Comparison of ENCODE assay signal across 29 mouse cellular contexts in the genomic region with DNA sequence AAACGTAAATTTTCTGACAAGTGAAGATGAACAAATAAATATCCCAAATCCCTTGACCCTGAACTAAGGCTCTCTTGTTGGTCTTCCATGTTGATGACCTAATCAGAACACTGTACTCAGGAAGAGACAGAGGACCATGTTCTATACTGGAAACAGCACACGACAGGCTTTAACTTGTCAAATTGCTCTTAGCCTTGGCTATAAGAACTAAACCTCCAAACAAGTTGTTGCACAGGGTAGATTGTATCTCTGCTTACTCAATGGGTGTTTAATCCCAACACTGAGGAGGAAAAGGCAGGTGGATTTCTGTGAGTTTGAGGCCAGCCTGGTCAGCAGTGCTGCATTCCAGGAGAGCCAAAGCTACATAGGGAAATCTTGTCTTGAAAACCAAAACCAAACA.
"Had no signal": no experiment of that assay in that cellular context is flagged by ENCODE, and none has a peak within 500 bp of the region (broad histone marks: within the 10 kb centered on the region; RNA-seq: fewer than 3 reads in every experiment).

No protein-coding gene starts in this region.

- H3K4me2 ChIP-seq: embryonic facial prominence, embryonic 12.5 days; embryonic facial prominence, embryonic 13.5 days; embryonic facial prominence, embryonic 15.5 days; forebrain, embryonic 12.5 days; forebrain, embryonic 15.5 days had no signal

- H3K4me3 ChIP-seq: embryonic facial prominence, embryonic 10.5 days; embryonic facial prominence, embryonic 12.5 days; embryonic facial prominence, embryonic 13.5 days; embryonic facial prominence, embryonic 15.5 days; erythroblast, embryonic 14.5 days; forebrain, embryonic 10.5 days; forebrain, embryonic 12.5 days; forebrain, embryonic 15.5 days; gastrocnemius, adult 2 months; heart, adult 2 months; heart, embryonic 10.5 days had no signal

- H3K36me3 ChIP-seq: embryonic facial prominence, embryonic 10.5 days; embryonic facial prominence, embryonic 12.5 days; embryonic facial prominence, embryonic 13.5 days; embryonic facial prominence, embryonic 15.5 days; forebrain, embryonic 10.5 days; forebrain, embryonic 12.5 days; forebrain, embryonic 15.5 days; heart, embryonic 10.5 days had no signal

- ATAC-seq: forebrain, embryonic 14.5 days; forebrain, embryonic 15.5 days; forebrain, embryonic 16.5 days; forebrain, postnatal 0 days had no signal

- H3K27ac ChIP-seq: embryonic facial prominence, embryonic 10.5 days; embryonic facial prominence, embryonic 12.5 days; embryonic facial prominence, embryonic 15.5 days; forebrain, embryonic 10.5 days; forebrain, embryonic 12.5 days; forebrain, embryonic 15.5 days; gastrocnemius, adult 2 months; heart, adult 2 months; heart, embryonic 10.5 days had no signal

- H3K9ac ChIP-seq: embryonic facial prominence, embryonic 12.5 days; embryonic facial prominence, embryonic 13.5 days; embryonic facial prominence, embryonic 15.5 days; forebrain, embryonic 12.5 days; forebrain, embryonic 15.5 days; forebrain, postnatal 0 days had no signal

- DNase-seq: cerebellum, adult 2 months; cerebellum, adult 8-10 months; cerebellum, adult 9-10 months; cerebellum, adult 9-11 months; cerebellum, postnatal 10 days; cerebellum, postnatal 14 days; cerebellum, postnatal 25 days; cerebellum, postnatal 36 days; embryo, embryonic 11 days; forebrain, postnatal 0 days; gastrocnemius, adult 2 months; gastrocnemius, postnatal 10 days; gastrocnemius, postnatal 14 days; gastrocnemius, postnatal 25 days; gastrocnemius, postnatal 36 days; heart, adult 11 months; heart, adult 18-20 months; heart, adult 2 months had no signal

- H3K27me3 ChIP-seq: embryonic facial prominence, embryonic 12.5 days; embryonic facial prominence, embryonic 13.5 days; embryonic facial prominence, embryonic 15.5 days; forebrain, embryonic 12.5 days; forebrain, embryonic 15.5 days had no signal

- H3K9me3 ChIP-seq: embryonic facial prominence, embryonic 10.5 days; embryonic facial prominence, embryonic 12.5 days; embryonic facial prominence, embryonic 13.5 days; embryonic facial prominence, embryonic 15.5 days; forebrain, embryonic 10.5 days; forebrain, embryonic 12.5 days; forebrain, embryonic 15.5 days; heart, embryonic 10.5 days had no signal

- H3K4me1 ChIP-seq: forebrain, embryonic 10.5 days; forebrain, embryonic 12.5 days; forebrain, embryonic 15.5 days; heart, embryonic 10.5 days had no signal
